Mouse (Mus musculus) CH12.LX (cell line): ENCODE data around the gene Ramp2. TPM values are rescaled to one million over a fixed set of nuclear protein-coding genes. Genes with fewer than 3 reads are reported as not detected.

ENCODE experiments used
- DNase-seq: peaks from one replicate; pipeline ENCODE4 v3.0.0-alpha.2; 2013; ENCODE audit errors: extremely low read depth
- H3K27ac ChIP-seq: 2 replicates; pipeline ENCODE4 v1.5.1; 2012; ENCODE audit warnings: low read depth, mild to moderate bottlenecking, control low read depth, moderate library complexity; ENCODE audit not compliant: insufficient read depth
- H3K27me3 ChIP-seq: replicated peaks from 2 replicates; pipeline ENCODE3; 2012; ENCODE audit warnings: inconsistent platforms
- H3K36me3 ChIP-seq, 2 experiments: replicated peaks in 1 of 2; 2 replicates each; pipeline versions ENCODE3 to v1.6.1; 2012; ENCODE audit warnings: inconsistent platforms in 1 of 2, low read length in 1 of 2, mild to moderate bottlenecking in 1 of 2, mixed read lengths in 1 of 2, moderate library complexity in 1 of 2; ENCODE audit not compliant: control insufficient read depth in 1 of 2, insufficient read depth in 1 of 2
- H3K4me1 ChIP-seq, 2 experiments: 2 replicates each; pipeline ENCODE4 v1.6.1; 2012; ENCODE audit warnings: inconsistent platforms in 1 of 2, moderate library complexity in 1 of 2; ENCODE audit not compliant: insufficient read depth in 2 of 2, control insufficient read depth in 1 of 2
- H3K4me2 ChIP-seq: 2 replicates; pipeline ENCODE4 v1.6.1; 2012; ENCODE audit warnings: low read depth, mild to moderate bottlenecking, control low read depth; ENCODE audit not compliant: poor library complexity, insufficient read depth, severe bottlenecking
- H3K4me3 ChIP-seq, 3 experiments: fragments of 150-350 bp in 1 of 3; sonication (generic) in 1 of 3; replicated peaks in 1 of 3; 2 replicates each; pipeline versions ENCODE3 to v1.5.1; 2011 to 2012; ENCODE audit warnings: low read depth in 2 of 3, low read length in 2 of 3, mild to moderate bottlenecking in 2 of 3, moderate library complexity in 2 of 3, control low read depth in 1 of 3, improper control_type of control experiment in 1 of 3, inconsistent platforms in 1 of 3, mixed read lengths in 1 of 3; ENCODE audit not compliant: poor library complexity in 1 of 3
- H3K79me2 ChIP-seq: replicated peaks from 2 replicates; pipeline ENCODE4 v1.6.1; 2012; ENCODE audit warnings: mild to moderate bottlenecking, moderate library complexity; ENCODE audit not compliant: control insufficient read depth, poor library complexity, insufficient read depth, severe bottlenecking; ENCODE audit errors: extremely low read depth
- H3K9ac ChIP-seq: 2 replicates; pipeline ENCODE4 v1.6.1; 2012; ENCODE audit warnings: low read depth, mild to moderate bottlenecking, control low read depth, moderate library complexity; ENCODE audit not compliant: insufficient read depth
- H3K9me3 ChIP-seq: replicated peaks from 2 replicates; pipeline ENCODE3; 2012; ENCODE audit warnings: low read length, inconsistent platforms, mixed read lengths
- BHLHE40 ChIP-seq: IDR thresholded peaks from 2 replicates; pipeline ENCODE4 v1.6.1; 2011; ENCODE audit warnings: mild to moderate bottlenecking, low read depth, low read length, improper control_type of control experiment
- CHD1 ChIP-seq: IDR thresholded peaks from 2 replicates; pipeline ENCODE4 v1.6.1; 2012; ENCODE audit warnings: low read depth, low read length, improper control_type of control experiment, inconsistent platforms
- CHD2 ChIP-seq: IDR thresholded peaks from 2 replicates; pipeline ENCODE4 v1.6.1; 2011; ENCODE audit warnings: low read length, improper control_type of control experiment
- CTCF ChIP-seq, 2 experiments: IDR thresholded peaks in 1 of 2; conservative IDR thresholded peaks in 1 of 2; 2 replicates each; pipeline ENCODE4 v1.5.1; 2011 to 2012; ENCODE audit warnings: low read depth in 2 of 2, low read length in 2 of 2, improper control_type of control experiment in 1 of 2, inconsistent platforms in 1 of 2, mild to moderate bottlenecking in 1 of 2, moderate library complexity in 1 of 2
- E2F4 ChIP-seq: IDR thresholded peaks from 2 replicates; pipeline ENCODE4 v1.6.1; 2011; ENCODE audit warnings: low read depth, low read length, improper control_type of control experiment; ENCODE audit not compliant: insufficient replicate concordance
- ELF1 ChIP-seq: IDR thresholded peaks from 2 replicates; pipeline ENCODE4 v1.6.1; 2014; ENCODE audit warnings: low read depth, mild to moderate bottlenecking, inconsistent platforms, low read length, improper control_type of control experiment
- EP300 ChIP-seq: IDR thresholded peaks from 2 replicates; pipeline ENCODE4 v1.6.1; 2011; ENCODE audit warnings: low read length, improper control_type of control experiment
- ETS1 ChIP-seq: conservative IDR thresholded peaks from 2 replicates; pipeline ENCODE4 v1.6.1; 2012; ENCODE audit warnings: low read depth, mild to moderate bottlenecking, inconsistent platforms, low read length, improper control_type of control experiment, moderate library complexity
- GABPA ChIP-seq: IDR thresholded peaks from 2 replicates; pipeline ENCODE4 v1.6.1; 2012; ENCODE audit warnings: low read depth, low read length, improper control_type of control experiment, inconsistent platforms; ENCODE audit not compliant: insufficient replicate concordance
- HCFC1 ChIP-seq: IDR thresholded peaks from 2 replicates; pipeline ENCODE4 v1.6.1; 2012; ENCODE audit warnings: low read depth, mild to moderate bottlenecking, inconsistent platforms, low read length, improper control_type of control experiment
- IRF4 ChIP-seq: IDR thresholded peaks from 2 replicates; pipeline ENCODE4 v1.6.1; 2014; ENCODE audit warnings: low read depth, mild to moderate bottlenecking, inconsistent platforms, low read length, improper control_type of control experiment
- JUN ChIP-seq: IDR thresholded peaks from 2 replicates; pipeline ENCODE4 v1.6.1; 2011; ENCODE audit warnings: low read depth, mild to moderate bottlenecking, low read length, improper control_type of control experiment, moderate library complexity; ENCODE audit not compliant: insufficient read depth
- JUND ChIP-seq: conservative IDR thresholded peaks from 2 replicates; pipeline ENCODE4 v1.6.1; 2011; ENCODE audit warnings: low read depth, low read length, improper control_type of control experiment
- KAT2A ChIP-seq: IDR thresholded peaks from 2 replicates; pipeline ENCODE4 v1.6.1; 2012; ENCODE audit warnings: low read length, improper control_type of control experiment, inconsistent platforms; ENCODE audit not compliant: insufficient replicate concordance
- MAFK ChIP-seq: IDR thresholded peaks from 2 replicates; pipeline ENCODE4 v1.6.1; 2011; ENCODE audit warnings: low read length, improper control_type of control experiment; ENCODE audit not compliant: insufficient replicate concordance
- MAX ChIP-seq: IDR thresholded peaks from 2 replicates; pipeline ENCODE4 v1.6.1; 2011; ENCODE audit warnings: low read length, improper control_type of control experiment
- MAZ ChIP-seq: IDR thresholded peaks from 2 replicates; pipeline ENCODE4 v1.6.1; 2012; ENCODE audit warnings: low read depth, mild to moderate bottlenecking, inconsistent platforms, low read length, improper control_type of control experiment, moderate library complexity
- MEF2A ChIP-seq: IDR thresholded peaks from 2 replicates; pipeline ENCODE4 v1.6.1; 2014; ENCODE audit warnings: low read depth, mild to moderate bottlenecking, inconsistent platforms, low read length, improper control_type of control experiment, borderline replicate concordance
- MXI1 ChIP-seq: IDR thresholded peaks from 2 replicates; pipeline ENCODE4 v1.6.1; 2011; ENCODE audit warnings: mild to moderate bottlenecking, low read depth, low read length, improper control_type of control experiment
- MYC ChIP-seq: IDR thresholded peaks from 2 replicates; pipeline ENCODE4 v1.6.1; 2011; ENCODE audit warnings: low read depth, mild to moderate bottlenecking, improper control_type of control experiment, low read length
- NELFE ChIP-seq: IDR thresholded peaks from 2 replicates; pipeline ENCODE4 v1.6.1; 2011; ENCODE audit warnings: low read depth, low read length, improper control_type of control experiment
- NRF1 ChIP-seq: IDR thresholded peaks from 2 replicates; pipeline ENCODE4 v1.6.1; 2014; ENCODE audit warnings: low read depth, mild to moderate bottlenecking, inconsistent platforms, low read length, improper control_type of control experiment, moderate library complexity
- PAX5 ChIP-seq: IDR thresholded peaks from 2 replicates; pipeline ENCODE4 v1.6.1; 2012; ENCODE audit warnings: low read length, inconsistent platforms, mixed read lengths
- POLR2A ChIP-seq: IDR thresholded peaks from 2 replicates; pipeline ENCODE4 v1.6.1; 2011; ENCODE audit warnings: low read depth, mild to moderate bottlenecking, improper control_type of control experiment, low read length
- POLR2AphosphoS2 ChIP-seq: IDR thresholded peaks from 2 replicates; pipeline ENCODE4 v1.6.1; 2011; ENCODE audit warnings: low read depth, low read length, improper control_type of control experiment
- RCOR1 ChIP-seq: conservative IDR thresholded peaks from 2 replicates; pipeline ENCODE4 v1.6.1; 2012; ENCODE audit warnings: low read depth, mild to moderate bottlenecking, inconsistent platforms, low read length, improper control_type of control experiment
- SIN3A ChIP-seq: IDR thresholded peaks from 2 replicates; pipeline ENCODE4 v1.6.1; 2012; ENCODE audit warnings: low read length, improper control_type of control experiment, inconsistent platforms
- SMC3 ChIP-seq: IDR thresholded peaks from 2 replicates; pipeline ENCODE4 v1.6.1; 2011; ENCODE audit warnings: low read depth, low read length, improper control_type of control experiment
- TBP ChIP-seq: conservative IDR thresholded peaks from 2 replicates; pipeline ENCODE4 v1.6.1; 2011; ENCODE audit warnings: low read depth, low read length, improper control_type of control experiment
- TCF12 ChIP-seq: IDR thresholded peaks from 2 replicates; pipeline ENCODE4 v1.6.1; 2014; ENCODE audit warnings: low read depth, mild to moderate bottlenecking, inconsistent platforms, low read length, improper control_type of control experiment
- UBTF ChIP-seq: IDR thresholded peaks from 2 replicates; pipeline ENCODE4 v1.6.1; 2012; ENCODE audit warnings: low read depth, mild to moderate bottlenecking, inconsistent platforms, low read length, improper control_type of control experiment, moderate library complexity
- USF1 ChIP-seq: IDR thresholded peaks from 2 replicates; pipeline ENCODE4 v1.6.1; 2014; ENCODE audit warnings: low read depth, mild to moderate bottlenecking, inconsistent platforms, low read length, improper control_type of control experiment
- USF2 ChIP-seq: conservative IDR thresholded peaks from 2 replicates; pipeline ENCODE4 v1.6.1; 2011; ENCODE audit warnings: low read depth, low read length, improper control_type of control experiment
- ZC3H11A ChIP-seq: IDR thresholded peaks from 2 replicates; pipeline ENCODE4 v1.6.1; 2012; ENCODE audit warnings: low read depth, mild to moderate bottlenecking, inconsistent platforms, low read length, improper control_type of control experiment
- ZKSCAN1 ChIP-seq: IDR thresholded peaks from 2 replicates; pipeline ENCODE4 v1.6.1; 2012; ENCODE audit warnings: low read depth, inconsistent platforms, low read length, improper control_type of control experiment, borderline replicate concordance
- ZMIZ1 ChIP-seq: IDR thresholded peaks from 2 replicates; pipeline ENCODE4 v1.6.1; 2012; ENCODE audit warnings: low read depth, mild to moderate bottlenecking, inconsistent platforms, low read length, improper control_type of control experiment
- ZNF384 ChIP-seq: IDR thresholded peaks from 2 replicates; pipeline ENCODE4 v1.6.1; 2012; ENCODE audit warnings: low read depth, low read length, improper control_type of control experiment, inconsistent platforms
- dilution Hi-C: fragments of 300-500 bp; cut with MboI; formaldehyde crosslinking; loops from 2 replicates; pipeline ENCODE4 v1.14.3; 2020; ENCODE audit warnings: low sequenced_read_pairs; ENCODE audit not compliant: extremely low pct_unique_long_range_greater_than_20kb, extremely low pct_ligation_motif_present
- in situ Hi-C: fragments of 300-500 bp; cut with MboI; formaldehyde crosslinking; loops from 3 replicates; pipeline ENCODE4 v1.14.3; 2019; ENCODE audit warnings: low sequenced_read_pairs, low pct_ligation_motif_present, low pct_unique_long_range_greater_than_20kb, mixed read lengths
- polyA plus RNA-seq: library from polyadenylated mRNA; unstranded; fragments of >175 nt; gene quantifications from 2 replicates; pipeline ENCODE4 v1.2.1, GENCODE M21; 2012; ENCODE audit warnings: low read depth; ENCODE audit not compliant: insufficient read length
- total RNA-seq, 2 experiments: library from RNA; depleted of rRNA; stranded (reverse); fragments of 300-350 nt in 1 of 2; fragments of >200 nt in 1 of 2; gene quantifications; 2 replicates each; pipeline ENCODE4 v1.2.3; 2012 to 2014

Ramp2 gene
- total and polyA plus RNA-seq, 3 experiments = 0.26 to 1.3 (median 0.33) TPM

DNA sequence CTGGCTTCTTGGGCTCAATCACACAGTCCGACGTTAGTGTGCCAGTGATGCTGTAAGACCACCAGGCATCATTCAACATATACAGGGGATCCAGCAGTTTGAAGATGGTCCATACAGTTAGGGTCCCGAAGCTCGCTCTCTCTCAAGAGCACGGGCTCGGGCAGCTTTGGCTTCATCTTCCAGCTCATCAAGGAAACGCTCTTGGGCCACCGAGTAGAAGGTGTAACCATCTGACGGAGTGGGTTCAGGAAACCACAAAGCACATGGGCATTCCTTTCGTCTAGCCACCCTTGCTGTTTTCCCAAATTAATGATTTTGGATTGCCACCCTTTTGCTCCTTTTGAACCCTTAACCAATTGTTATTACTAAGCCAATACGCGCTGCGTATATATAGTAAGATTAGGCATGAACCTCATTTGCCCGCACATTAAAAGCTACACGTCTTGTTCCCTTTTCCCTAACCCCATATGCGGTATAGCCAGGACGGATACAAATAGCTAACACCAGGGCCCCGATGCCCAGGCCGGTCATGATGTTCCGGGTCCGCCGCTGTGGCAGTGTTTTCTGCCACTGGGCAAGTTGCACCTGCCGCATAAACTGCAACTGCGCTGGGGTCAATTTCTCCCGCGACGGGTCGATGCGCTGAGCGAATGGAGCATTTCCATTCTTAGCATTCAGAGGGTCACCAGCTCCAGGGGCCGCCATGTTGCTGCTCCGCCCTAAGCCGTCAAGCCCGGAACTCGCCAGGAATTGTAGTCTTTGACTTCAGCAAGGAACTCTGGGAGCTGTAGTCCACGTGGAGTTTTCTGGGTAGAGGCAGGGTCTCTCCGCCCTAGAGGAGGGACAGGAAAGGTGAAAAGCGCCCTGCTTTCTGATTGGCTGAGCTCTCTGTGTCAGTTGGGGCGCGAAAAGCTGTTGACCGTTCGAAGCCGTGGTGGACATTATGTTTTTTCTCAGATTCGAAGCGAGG lies 32.7 kb downstream of the Ramp2 start, which contains the start of the genes Cntd1 and Coa3:
Cntd1 (plus strand) TSS at position 790 of the 970 bp plus-strand sequence.
Coa3 (minus strand) TSS at position 892 of the 970 bp plus-strand sequence.
- peak within 1 kb of the TSS; percentile 66 for H3K9ac ChIP-seq
- DNase-seq = peak; percentile 96
- H3K9me3 ChIP-seq = no peaks in the 10 kb centered on the region
- peaks cover 13 to 42% of the 10 kb centered on the region in 2 experiments for H3K4me1 ChIP-seq
- in situ Hi-C loops = no loop called here
- H3K36me3 ChIP-seq = peaks cover 14 to 43% of the 10 kb centered on the region in 2 experiments
- H3K27ac ChIP-seq = peak within 1 kb of the TSS; percentile 37; the same call in 1 of the 2 replicates
- no peaks in the 10 kb centered on the region for H3K27me3 ChIP-seq
- H3K79me2 ChIP-seq = no peaks in the 10 kb centered on the region; the same call in 1 of the 2 replicates
- dilution Hi-C loops = no loop called here
- H3K4me3 ChIP-seq = peak within 1 kb of the TSS; percentile 77 to 91 (median 82)
- peak within 1 kb of the TSS; percentile 60 for H3K4me2 ChIP-seq
- TF ChIP-seq ETS1 (peak; percentile 33; the same call in 1 of the 2 replicates), ZMIZ1 (peak; percentile 85), CHD1 (no peak), JUND (peak; percentile 37; the same call in 1 of the 2 replicates), BHLHE40 (no peak), MEF2A (peak; percentile 73; the same call in 1 of the 2 replicates), SMC3 (no peak), EP300 (no peak), MAZ (peak; percentile 62; the same call in 1 of the 2 replicates), MXI1 (peak; percentile 86), KAT2A (peak; percentile 98), ZC3H11A (no peak), MAX (peak; percentile 99), HCFC1 (peak; percentile 99), GABPA (peak; percentile 74; the same call in 1 of the 2 replicates), RCOR1 (no peak), MYC (peak; percentile 90), UBTF (no peak), E2F4 (peak; percentile 92; the same call in 1 of the 2 replicates), POLR2AphosphoS2 (no peak; the same call in 1 of the 2 replicates), POLR2A (peak; percentile 92), SIN3A (peak; percentile 91), USF2 (peak; percentile 60; the same call in 1 of the 2 replicates), USF1 (peak; percentile 22; the same call in 1 of the 2 replicates), CTCF (conservative IDR thresholded peaks at IDR 0.05 in 1 of 2, IDR thresholded peaks at IDR 0.05 in 1 of 2; ENCODE audit: low read depth in 2 of 2, low read length in 2 of 2) (no peak), ZKSCAN1 (no peak), NRF1 (peak; percentile 59), TBP (peak; percentile 85), NELFE (peak; percentile 93), JUN (no peak), ZNF384 (no peak), PAX5 (no peak), MAFK (no peak), IRF4 (0 out of 2 replicates have a peak, but pooled peaks have one; percentile 59), ELF1 (peak; percentile 98), CHD2 (peak; percentile 81), TCF12 (peak; percentile 88)
